Mouse (Mus musculus): ENCODE data around the gene Micu2. TPM values are rescaled to one million over a fixed set of nuclear protein-coding genes. Genes with fewer than 3 reads are reported as not detected.

The Micu2 gene
- polyA plus RNA-seq, 1 experiment, result 26.8 TPM

DNA sequence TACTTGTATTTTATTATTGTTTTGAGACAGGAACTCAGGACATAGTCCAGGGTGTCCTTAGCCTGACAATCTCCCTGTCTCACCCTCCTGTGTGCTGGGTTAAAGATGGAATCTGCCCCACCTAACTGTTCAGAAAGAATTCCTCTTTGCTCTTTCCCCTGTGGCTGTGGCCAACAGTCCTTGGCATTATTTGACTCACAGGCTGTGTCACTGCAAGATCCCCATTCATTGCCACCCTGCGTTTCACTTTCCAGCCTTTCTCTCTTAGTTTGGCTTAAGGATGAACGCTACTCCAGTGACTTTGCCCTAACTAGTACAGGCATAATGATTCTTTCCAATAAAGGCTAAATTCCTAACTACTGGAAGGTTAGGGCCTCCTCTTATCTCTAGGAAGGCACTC is 104.7 kb downstream of the Micu2 start:
- no peak overlapping the region for H3K4me3 ChIP-seq (ENCODE audit: low read depth, low read length)
- H3K27me3 ChIP-seq (ENCODE audit: control insufficient read depth, insufficient read depth, low read length), result no peaks in the 10 kb centered on the region
- WGBS, result 37% methylated on average over 2 of the region's 2 CpGs
- TF ChIP-seq CTCF (IDR thresholded peaks at IDR 0.05; ENCODE audit: extremely low read depth, insufficient read length, insufficient replicate concordance, low read depth, low read length), result no peak
- no peak for TF ChIP-seq POLR2A (IDR thresholded peaks at IDR 0.05; ENCODE audit: low read depth, low read length)
- no peaks in the 10 kb centered on the region for H3K36me3 ChIP-seq (ENCODE audit: control insufficient read depth, insufficient read depth, low read length)
- H3K4me1 ChIP-seq (ENCODE audit: control insufficient read depth, insufficient read depth, insufficient read length, low read length), result peaks cover 3% of the 10 kb centered on the region; the same call in 1 of the 2 replicates
- H3K27ac ChIP-seq (ENCODE audit: insufficient read depth, low read depth, low read length), result peak overlapping the region; percentile 34

DNA sequence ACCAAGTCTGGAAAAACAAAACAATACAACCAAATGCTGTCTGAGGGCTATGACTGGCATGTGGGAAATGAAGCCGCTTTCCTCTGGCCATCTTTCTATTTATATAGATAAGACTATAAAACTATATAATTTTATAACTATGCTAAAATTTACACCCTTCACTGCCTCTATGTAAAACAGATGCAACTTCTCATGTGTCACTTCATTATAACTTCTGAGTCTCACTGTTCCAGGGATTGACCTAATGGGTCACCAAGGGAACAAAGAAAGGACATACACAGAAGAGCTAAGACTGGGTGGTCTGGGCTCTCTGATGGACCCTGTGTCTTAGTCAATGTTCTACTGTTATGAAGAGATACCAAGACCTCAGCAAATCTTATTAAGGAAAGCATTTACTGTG is 106.1 kb downstream of the Micu2 start:
- Histone ChIP-seq H3K27ac (ENCODE audit: insufficient read depth, low read depth, low read length) (no peak overlapping the region), H3K4me1 (ENCODE audit: control insufficient read depth, insufficient read depth, insufficient read length, low read length) (peaks cover 7% of the 10 kb centered on the region; the same call in 1 of the 2 replicates), H3K4me3 (ENCODE audit: low read depth, low read length) (no peak overlapping the region), H3K36me3 (ENCODE audit: control insufficient read depth, insufficient read depth, low read length) (no peaks in the 10 kb centered on the region), H3K27me3 (ENCODE audit: control insufficient read depth, insufficient read depth, low read length) (no peaks in the 10 kb centered on the region)
- TF ChIP-seq CTCF (IDR thresholded peaks at IDR 0.05; ENCODE audit: extremely low read depth, insufficient read length, insufficient replicate concordance, low read depth, low read length), result no peak
- TF ChIP-seq POLR2A (IDR thresholded peaks at IDR 0.05; ENCODE audit: low read depth, low read length), result no peak
- 88% methylated on average over 1 of the region's 1 CpGs for whole genome bisulfite sequencing

DNA sequence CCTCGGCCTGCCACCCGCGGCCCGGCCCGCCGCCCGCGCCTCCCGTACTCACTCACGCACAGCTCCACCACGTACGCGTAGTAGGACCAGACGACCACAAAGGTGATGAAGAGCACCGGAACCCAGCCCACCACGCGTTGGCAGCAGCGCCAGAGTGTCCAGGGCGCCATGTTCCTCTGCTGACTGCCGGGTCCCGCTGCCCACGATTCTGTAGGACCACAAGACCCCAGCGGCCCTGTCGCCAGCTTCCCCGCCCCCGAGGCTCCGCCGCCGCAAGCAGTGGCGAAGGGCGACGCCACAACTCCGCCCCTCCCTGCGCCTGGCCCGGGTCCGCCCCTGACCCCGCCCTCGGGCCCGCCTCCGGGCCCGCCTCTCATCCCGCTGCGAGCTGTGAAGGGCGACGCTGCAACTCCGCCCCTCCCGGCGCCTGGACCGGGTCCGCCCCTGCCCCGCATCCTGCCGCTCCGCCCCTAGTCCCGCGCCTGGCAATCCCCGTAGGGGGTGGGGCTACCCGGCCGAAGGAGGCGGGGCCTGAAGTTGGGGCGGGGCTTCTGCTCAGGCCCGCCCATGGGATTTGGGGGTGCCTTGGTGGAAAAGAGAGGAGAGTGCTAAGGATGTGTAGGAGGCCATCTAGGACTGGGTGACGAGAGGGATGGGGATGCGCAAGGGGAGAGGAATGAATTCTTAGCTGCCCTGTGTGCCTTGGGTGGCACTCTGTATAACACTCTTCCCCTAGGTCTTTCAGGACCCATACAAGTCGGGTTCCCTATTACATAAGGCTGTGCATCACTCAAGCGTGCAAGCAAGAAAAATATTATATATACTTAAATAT is 108.8 kb downstream of the Micu2 start, which contains the start of gene Zdhhc20:
Zdhhc20 (minus strand) TSS at position 266 of the 832 bp plus-strand sequence.
- Histone ChIP-seq H3K36me3 (ENCODE audit: control insufficient read depth, insufficient read depth, low read length) (no peaks in the 10 kb centered on the region), H3K4me3 (ENCODE audit: low read depth, low read length) (peak within 1 kb of the TSS; percentile 78), H3K27ac (ENCODE audit: insufficient read depth, low read depth, low read length) (peak within 1 kb of the TSS; percentile 47; the same call in 1 of the 2 replicates), H3K4me1 (ENCODE audit: control insufficient read depth, insufficient read depth, insufficient read length, low read length) (peaks cover 9% of the 10 kb centered on the region; the same call in 1 of the 2 replicates), H3K27me3 (ENCODE audit: control insufficient read depth, insufficient read depth, low read length) (no peaks in the 10 kb centered on the region)
- WGBS, result 4% methylated on average over 64 of the region's 65 CpGs
- TF ChIP-seq POLR2A (IDR thresholded peaks at IDR 0.05; ENCODE audit: low read depth, low read length), result peak; percentile 64; the same call in 1 of the 2 replicates
- TF ChIP-seq CTCF (IDR thresholded peaks at IDR 0.05; ENCODE audit: extremely low read depth, insufficient read length, insufficient replicate concordance, low read depth, low read length), result no peak

DNA sequence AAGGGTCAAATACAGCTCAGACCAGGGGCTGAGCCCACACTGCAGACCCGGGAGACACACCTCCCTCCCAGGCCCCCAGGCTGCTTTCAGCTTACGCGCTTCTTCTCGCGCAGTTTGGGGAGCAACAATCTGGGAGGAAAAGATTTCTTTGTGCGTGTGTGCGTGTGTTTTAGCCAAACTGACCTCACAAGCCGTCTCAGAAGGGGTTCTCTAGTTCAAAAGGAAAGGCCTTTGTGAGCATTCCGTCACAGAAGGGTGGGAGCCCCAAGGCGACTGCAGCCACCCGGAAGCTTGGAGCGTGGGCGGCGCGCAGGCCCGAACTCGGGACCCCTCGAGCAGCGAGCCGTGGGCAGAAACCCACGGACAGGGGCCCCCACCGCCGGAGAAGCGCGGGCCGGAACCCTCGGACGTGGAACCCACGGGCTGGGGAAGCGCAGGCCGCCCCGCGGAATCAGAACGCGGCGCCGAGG is 109.5 kb downstream of the Micu2 start:
- peak overlapping the region; percentile 78 for H3K4me3 ChIP-seq (ENCODE audit: low read depth, low read length)
- no peaks in the 10 kb centered on the region for H3K36me3 ChIP-seq (ENCODE audit: control insufficient read depth, insufficient read depth, low read length)
- H3K27ac ChIP-seq (ENCODE audit: insufficient read depth, low read depth, low read length), result peak overlapping the region; percentile 47; the same call in 1 of the 2 replicates
- under 1% methylated on average over 37 of the region's 37 CpGs for WGBS
- no peak for TF ChIP-seq CTCF (IDR thresholded peaks at IDR 0.05; ENCODE audit: extremely low read depth, insufficient read length, insufficient replicate concordance, low read depth, low read length)
- no peak for TF ChIP-seq POLR2A (IDR thresholded peaks at IDR 0.05; ENCODE audit: low read depth, low read length)
- H3K4me1 ChIP-seq (ENCODE audit: control insufficient read depth, insufficient read depth, insufficient read length, low read length), result peaks cover 9% of the 10 kb centered on the region; the same call in 1 of the 2 replicates
- H3K27me3 ChIP-seq (ENCODE audit: control insufficient read depth, insufficient read depth, low read length), result no peaks in the 10 kb centered on the region

DNA sequence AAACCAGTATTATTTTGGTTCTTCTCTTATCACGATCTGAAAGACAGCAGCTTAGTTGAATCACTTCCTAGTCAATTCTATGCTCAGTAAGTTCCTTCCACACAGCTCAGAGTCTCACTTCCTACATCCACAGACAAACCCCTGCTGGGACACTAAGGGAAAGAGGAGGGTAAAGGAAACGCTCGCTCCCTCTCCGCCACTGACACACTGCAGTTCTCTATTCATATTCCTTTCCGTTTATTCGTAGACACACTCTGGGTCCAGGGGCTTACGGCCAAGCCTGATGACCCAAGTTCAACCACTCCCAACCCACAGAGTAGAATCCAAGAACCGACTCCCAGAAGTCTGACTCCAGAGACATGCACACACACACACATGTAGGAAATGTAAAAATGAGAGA is 111.9 kb downstream of the Micu2 start:
- peaks cover 15% of the 10 kb centered on the region for H3K4me1 ChIP-seq (ENCODE audit: control insufficient read depth, insufficient read depth, insufficient read length, low read length)
- 51% methylated on average over 8 of the region's 8 CpGs for WGBS
- no peak overlapping the region for H3K27ac ChIP-seq (ENCODE audit: insufficient read depth, low read depth, low read length)
- TF ChIP-seq POLR2A (IDR thresholded peaks at IDR 0.05; ENCODE audit: low read depth, low read length) (no peak), CTCF (IDR thresholded peaks at IDR 0.05; ENCODE audit: extremely low read depth, insufficient read length, insufficient replicate concordance, low read depth, low read length) (no peak)
- H3K36me3 ChIP-seq (ENCODE audit: control insufficient read depth, insufficient read depth, low read length), result no peaks in the 10 kb centered on the region
- no peaks in the 10 kb centered on the region for H3K27me3 ChIP-seq (ENCODE audit: control insufficient read depth, insufficient read depth, low read length)
- no peak overlapping the region for H3K4me3 ChIP-seq (ENCODE audit: low read depth, low read length)

DNA sequence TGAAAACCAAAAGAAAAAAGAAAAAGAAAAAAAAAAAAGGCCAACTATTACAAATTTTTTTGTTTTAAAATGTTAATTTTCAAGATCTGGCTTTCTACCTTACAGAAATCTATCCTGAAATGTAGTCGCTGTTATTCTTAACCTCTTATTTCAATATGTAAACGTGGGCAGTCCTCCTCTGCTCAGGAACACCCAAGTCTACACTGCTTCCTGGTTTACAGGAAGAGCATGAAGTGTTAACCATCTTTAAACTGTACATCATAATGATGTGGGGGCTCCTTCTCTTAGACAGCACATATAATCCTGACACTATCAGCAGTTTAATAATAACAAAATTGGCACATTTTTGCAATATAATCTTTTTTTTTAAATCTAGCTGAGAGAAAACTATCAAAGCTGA is 113.0 kb downstream of the Micu2 start:
- WGBS, result 68% methylated on average over 2 of the region's 2 CpGs
- Histone ChIP-seq H3K27ac (ENCODE audit: insufficient read depth, low read depth, low read length) (no peak overlapping the region), H3K36me3 (ENCODE audit: control insufficient read depth, insufficient read depth, low read length) (no peaks in the 10 kb centered on the region), H3K4me1 (ENCODE audit: control insufficient read depth, insufficient read depth, insufficient read length, low read length) (peaks cover 20% of the 10 kb centered on the region), H3K27me3 (ENCODE audit: control insufficient read depth, insufficient read depth, low read length) (no peaks in the 10 kb centered on the region), H3K4me3 (ENCODE audit: low read depth, low read length) (no peak overlapping the region)
- TF ChIP-seq CTCF (IDR thresholded peaks at IDR 0.05; ENCODE audit: extremely low read depth, insufficient read length, insufficient replicate concordance, low read depth, low read length), result no peak
- no peak for TF ChIP-seq POLR2A (IDR thresholded peaks at IDR 0.05; ENCODE audit: low read depth, low read length)

DNA sequence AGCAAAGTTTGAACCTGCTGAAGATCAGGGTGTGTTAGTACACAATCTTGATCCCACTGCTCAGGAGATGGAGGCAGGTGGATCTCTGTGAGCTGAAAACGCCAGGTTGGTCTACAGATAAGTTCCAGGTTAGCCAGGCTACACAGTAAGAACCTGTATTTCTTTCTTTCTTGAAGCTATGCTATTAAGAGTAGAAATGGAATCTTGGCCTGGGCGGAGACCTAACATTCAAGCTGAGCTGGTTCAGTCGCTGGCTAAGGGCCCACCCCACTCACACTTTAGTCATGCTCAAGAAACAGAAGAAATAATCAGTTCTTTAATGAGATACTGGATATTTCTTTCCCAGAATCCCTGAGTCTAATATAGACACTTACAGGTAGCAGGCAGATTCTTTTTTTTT is 115.7 kb downstream of the Micu2 start:
- no peaks in the 10 kb centered on the region for H3K27me3 ChIP-seq (ENCODE audit: control insufficient read depth, insufficient read depth, low read length)
- H3K4me3 ChIP-seq (ENCODE audit: low read depth, low read length), result no peak overlapping the region
- H3K4me1 ChIP-seq (ENCODE audit: control insufficient read depth, insufficient read depth, insufficient read length, low read length), result peaks cover 19% of the 10 kb centered on the region
- no peak for TF ChIP-seq POLR2A (IDR thresholded peaks at IDR 0.05; ENCODE audit: low read depth, low read length)
- no peak for TF ChIP-seq CTCF (IDR thresholded peaks at IDR 0.05; ENCODE audit: extremely low read depth, insufficient read length, insufficient replicate concordance, low read depth, low read length)
- H3K27ac ChIP-seq (ENCODE audit: insufficient read depth, low read depth, low read length), result peak overlapping the region; percentile 75
- H3K36me3 ChIP-seq (ENCODE audit: control insufficient read depth, insufficient read depth, low read length), result no peaks in the 10 kb centered on the region
- WGBS, result 36% methylated on average over 3 of the region's 3 CpGs

Measured in small intestine, adult 2 months (tissue).